Mouse (Mus musculus) inflammation-experienced regulatory T-cells, adult 16 weeks (primary cell): ENCODE results near the gene Keg1. TPM values are rescaled to one million over a fixed set of nuclear protein-coding genes. Genes with fewer than 3 reads are reported as not detected.

Source experiments
- polyA plus RNA-seq: library from polyadenylated mRNA; unstranded; fragments of 100-300 nt; shearing (Covaris generic); gene quantifications from one replicate; pipeline ENCODE4 v1.2.1, GENCODE M21; 2017

The Keg1 gene
- polyA plus RNA-seq = not detected

DNA sequence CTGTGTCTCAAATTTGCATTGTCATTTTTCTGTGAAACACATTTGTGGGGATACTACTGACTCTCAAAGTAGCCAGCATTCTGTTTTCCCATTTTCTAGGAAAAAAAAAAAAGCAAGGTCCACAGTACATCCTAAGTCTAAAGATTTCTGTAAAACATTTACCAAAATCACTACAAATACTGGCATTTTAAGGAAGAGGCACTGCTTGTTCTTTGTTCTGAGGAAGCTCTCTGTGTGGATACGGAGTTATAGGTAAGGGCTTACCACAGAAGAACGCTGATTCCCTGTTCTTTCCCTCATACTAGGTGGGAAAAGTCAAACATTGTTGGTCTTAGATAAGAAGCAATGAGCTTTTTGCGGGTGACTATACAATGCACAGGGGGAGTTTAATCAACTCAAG is at the start of gene Keg1:
Gene Keg1 (plus strand): TSS at position 197 of the 400 bp plus-strand sequence.

DNA sequence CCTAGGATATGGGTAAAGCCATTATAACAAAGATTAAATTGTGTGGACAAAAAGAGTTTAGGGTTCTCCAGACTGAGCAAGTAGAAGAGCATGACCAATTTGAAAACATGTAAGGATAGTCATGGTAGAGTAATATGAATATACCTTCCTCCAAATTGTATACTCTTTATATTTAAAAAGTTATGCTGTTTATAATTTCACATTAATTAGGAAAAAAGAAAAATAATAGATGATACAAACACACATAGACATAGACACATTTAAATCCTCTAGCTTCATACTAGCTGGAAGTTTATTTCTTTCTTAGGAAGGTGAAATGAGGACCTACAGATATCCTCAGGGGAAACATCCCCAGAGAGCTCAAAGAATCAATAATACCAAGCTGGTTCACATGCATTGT is 25.4 kb upstream of the Keg1 start, which contains the start of gene Olfr1442:
Gene Olfr1442 (plus strand): TSS at position 301 of the 400 bp plus-strand sequence.

DNA sequence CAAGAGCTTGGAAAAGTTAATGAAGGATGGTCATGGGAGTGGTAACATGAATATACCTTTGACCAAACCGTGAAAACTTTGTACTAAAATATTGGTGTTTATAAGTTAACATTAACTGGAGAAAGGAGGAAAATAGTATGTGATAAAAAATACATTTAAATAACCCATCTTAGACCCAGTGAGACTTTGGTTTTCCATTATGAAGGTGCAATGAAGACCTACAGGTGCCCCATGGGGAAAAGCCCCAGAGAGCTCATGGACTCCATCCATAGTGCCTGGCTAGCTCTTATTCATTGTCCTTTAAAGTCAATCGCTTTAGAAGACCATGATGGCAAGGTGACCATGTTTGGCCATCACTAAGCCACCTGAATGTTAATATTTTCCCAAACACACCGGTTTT is 17.8 kb upstream of the Keg1 start, which contains the start of gene Olfr1443:
Gene Olfr1443 (plus strand): TSS at position 301 of the 400 bp plus-strand sequence.

DNA sequence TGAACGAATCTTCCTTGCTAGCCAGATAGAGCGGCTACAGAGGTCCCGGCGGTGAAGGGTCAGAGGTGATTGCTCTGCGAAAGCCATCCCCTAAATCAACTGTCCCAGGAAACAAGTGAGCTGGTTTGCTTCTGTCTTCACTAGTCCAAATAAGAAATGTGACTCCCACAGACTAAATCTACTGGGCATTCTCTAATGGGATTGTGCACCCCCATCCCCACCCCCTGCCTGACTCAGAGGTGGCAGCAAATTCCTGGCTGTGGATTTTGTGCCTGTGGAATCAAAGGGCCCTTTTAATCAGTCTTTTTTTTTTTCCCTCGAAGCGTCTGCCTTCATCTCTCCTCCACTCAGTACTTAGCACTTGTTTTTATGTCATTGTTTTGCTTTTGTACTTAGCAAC is 69.7 kb downstream of the Keg1 start, which contains the start of gene Cntf:
Gene Cntf (minus strand): TSS at position 325 of the 400 bp plus-strand sequence.

Other genes with a start within 250 kb of the Keg1 start
- gene Mpeg1, start 235.0 kb upstream of the Keg1 start, polyA plus RNA-seq = 0.96 TPM
- 9.6 TPM for gene Dtx4, start 194.3 kb upstream of the Keg1 start, polyA plus RNA-seq
- gene Fam111a, start 150.0 kb upstream of the Keg1 start, polyA plus RNA-seq = 57.0 TPM
- gene Gm4952, start 95.8 kb upstream of the Keg1 start, polyA plus RNA-seq = not detected
- not detected for gene Glyat, start 62.5 kb upstream of the Keg1 start, polyA plus RNA-seq
- gene Olfr1442, start 25.3 kb upstream of the Keg1 start, polyA plus RNA-seq = not detected
- not detected for gene Olfr1443, start 17.7 kb upstream of the Keg1 start, polyA plus RNA-seq
- 1.1 TPM for gene Cntf, start 69.8 kb downstream of the Keg1 start, polyA plus RNA-seq
- 8.7 TPM for gene Zfp91, start 100.3 kb downstream of the Keg1 start, polyA plus RNA-seq
- gene Lpxn, start 100.4 kb downstream of the Keg1 start, polyA plus RNA-seq = 291 TPM
- gene Gm5244, start 150.9 kb downstream of the Keg1 start, polyA plus RNA-seq = not detected
- 0.68 TPM for gene Olfr1444, start 161.5 kb downstream of the Keg1 start, polyA plus RNA-seq
- not detected for gene Olfr1445, start 188.1 kb downstream of the Keg1 start, polyA plus RNA-seq
- not detected for gene Olfr1446, start 197.7 kb downstream of the Keg1 start, polyA plus RNA-seq
- gene Olfr1447, start 208.0 kb downstream of the Keg1 start, polyA plus RNA-seq = not detected
- gene Olfr1448, start 228.6 kb downstream of the Keg1 start, polyA plus RNA-seq = not detected
- not detected for gene Olfr1449, start 235.1 kb downstream of the Keg1 start, polyA plus RNA-seq